Mouse (Mus musculus) sigmoid colon, adult 10 weeks (tissue): Measurements from ENCODE around the gene P2ry12. TPM values are rescaled to one million over a fixed set of nuclear protein-coding genes. Genes with fewer than 3 reads are reported as not detected.

ENCODE experiments used
- polyA plus RNA-seq: library from polyadenylated mRNA; stranded (reverse); fragments of 350-450 nt; fragmentation: Illumina TruSeq; extraction: RNeasy Lipid Tissue Mini Kit (QIAGEN cat#74804); gene quantifications from one replicate; pipeline ENCODE4 v1.2.3, GENCODE M21; 2014; ENCODE audit warnings: low read depth, low replicate concordance

P2ry12 gene
- 14.8 TPM for polyA plus RNA-seq

DNA sequence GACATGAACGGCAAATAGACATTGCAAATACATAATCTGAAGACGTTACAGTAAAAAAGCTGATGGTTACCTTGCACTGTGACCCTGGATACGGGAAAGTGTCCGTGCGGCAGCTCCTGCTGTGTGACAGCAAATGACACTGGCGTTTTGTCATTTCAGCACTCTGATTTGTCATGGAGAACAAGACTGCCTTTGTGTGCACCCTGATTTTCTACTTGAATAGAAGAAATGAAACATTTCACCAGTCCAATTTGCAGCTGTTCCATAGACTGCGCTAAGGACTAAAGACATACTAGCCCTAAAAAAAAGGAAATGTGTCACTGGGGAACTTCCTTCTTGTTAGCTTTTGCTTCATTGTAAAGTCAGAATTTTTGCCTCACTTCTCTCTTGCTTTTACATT lies at the start of gene P2ry12:
Gene P2ry12 (minus strand): TSS at position 168 of the 400 bp plus-strand sequence.

DNA sequence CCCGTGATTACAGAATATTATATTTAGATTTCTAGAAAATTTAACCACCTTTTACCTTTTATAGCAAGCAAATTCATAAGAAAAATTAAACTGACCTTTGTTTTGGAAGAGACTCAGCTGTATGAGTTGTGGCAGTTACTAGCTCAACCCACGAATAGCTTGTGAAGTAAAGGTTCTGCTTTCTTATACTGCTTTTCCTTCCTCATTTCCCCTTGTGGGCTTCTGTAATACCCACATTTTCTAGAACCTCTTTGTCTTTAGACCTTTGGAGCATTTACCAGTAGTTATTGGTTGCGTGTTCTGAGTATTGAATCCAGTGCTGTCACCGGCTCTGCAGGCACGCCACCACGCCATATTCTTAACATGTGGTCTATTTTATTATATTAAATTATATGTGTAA lies 51.9 kb downstream of the P2ry12 start, which contains the start of gene P2ry13:
Gene P2ry13 (minus strand): TSS at position 156 of the 400 bp plus-strand sequence.

DNA sequence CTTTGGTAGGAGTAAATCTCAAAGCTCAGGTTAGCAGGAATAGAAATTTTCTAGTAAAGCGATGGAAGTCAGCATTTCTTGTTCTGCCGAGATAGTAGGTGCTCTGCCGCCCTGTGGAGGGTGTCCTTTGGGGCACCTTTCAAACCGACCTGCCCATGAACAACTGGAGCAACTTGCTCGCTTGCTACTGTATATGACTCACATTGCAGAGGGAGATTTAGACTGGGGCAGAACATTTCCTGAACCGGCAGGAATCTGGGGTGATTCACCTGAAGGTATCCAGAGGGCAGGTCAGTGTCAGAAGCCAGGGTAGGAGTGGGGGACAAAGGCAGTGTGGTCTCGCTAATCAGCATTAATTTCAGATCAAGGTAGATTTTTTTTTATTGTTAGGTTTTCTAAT lies 67.7 kb downstream of the P2ry12 start, which contains the start of gene Gpr87:
Gene Gpr87 (minus strand): TSS at position 167 of the 400 bp plus-strand sequence.

Other genes starting within 250 kb of the P2ry12 start
- gene Gpr171, start 161.1 kb downstream of the P2ry12 start, polyA plus RNA-seq = 5.1 TPM
- gene P2ry14, start 109.3 kb downstream of the P2ry12 start, polyA plus RNA-seq = 29.5 TPM
- not detected for gene Gpr87, start 67.8 kb downstream of the P2ry12 start, polyA plus RNA-seq
- gene P2ry13, start 52.0 kb downstream of the P2ry12 start, polyA plus RNA-seq = 9.0 TPM
- gene Igsf10, start 81.5 kb upstream of the P2ry12 start, polyA plus RNA-seq = 12.9 TPM